Mouse (Mus musculus) embryonic facial prominence, embryonic 10.5 days (tissue): ENCODE data around the gene Esrrg. TPM values are rescaled to one million over a fixed set of nuclear protein-coding genes. Genes with fewer than 3 reads are reported as not detected.

Experiments
- DNase-seq: peaks from one replicate; pipeline ENCODE4 v3.0.0-alpha.2; 2017; ENCODE audit warnings: low spot score
- H3K27ac ChIP-seq: fragments of 300-500 bp; sonication (generic); replicated peaks from 2 replicates; pipeline ENCODE4 v1.5.1; 2016; ENCODE audit warnings: mild to moderate bottlenecking
- H3K27me3 ChIP-seq: fragments of 300-500 bp; sonication (generic); replicated peaks from 2 replicates; pipeline ENCODE4 v1.6.1; 2016; ENCODE audit warnings: low read depth, mild to moderate bottlenecking; ENCODE audit not compliant: poor library complexity, severe bottlenecking
- H3K36me3 ChIP-seq: fragments of 300-500 bp; sonication (generic); replicated peaks from 2 replicates; pipeline ENCODE4 v1.6.1; 2016; ENCODE audit warnings: mild to moderate bottlenecking, moderate library complexity
- H3K4me1 ChIP-seq: fragments of 300-500 bp; sonication (generic); 2 replicates; pipeline ENCODE4 v1.6.1; 2016
- H3K4me3 ChIP-seq: fragments of 300-500 bp; sonication (generic); 2 replicates; pipeline ENCODE4 v1.5.1; 2016; ENCODE audit warnings: mild to moderate bottlenecking, moderate library complexity
- H3K9me3 ChIP-seq: fragments of 300-500 bp; sonication (generic); 2 replicates; pipeline ENCODE4 v1.6.1; 2016; ENCODE audit warnings: mild to moderate bottlenecking
- WGBS: fragments of 180-500 bp; shearing (Covaris S2); methylation state at CpG from one replicate; pipeline ENCODE4 v1.1.7; 2016; 5-methylcytosine and 5-hydroxymethylcytosine counted together
- polyA plus RNA-seq: library from polyadenylated mRNA; unstranded; fragments of >200 nt; fragmentation: Nextera tagmentation; extraction: Ambion mirVana; gene quantifications from 2 replicates; pipeline ENCODE4 v1.2.1, GENCODE M21; 2016

Esrrg gene
- polyA plus RNA-seq, 1 experiment from 2014 or later, result 1.1 TPM

DNA sequence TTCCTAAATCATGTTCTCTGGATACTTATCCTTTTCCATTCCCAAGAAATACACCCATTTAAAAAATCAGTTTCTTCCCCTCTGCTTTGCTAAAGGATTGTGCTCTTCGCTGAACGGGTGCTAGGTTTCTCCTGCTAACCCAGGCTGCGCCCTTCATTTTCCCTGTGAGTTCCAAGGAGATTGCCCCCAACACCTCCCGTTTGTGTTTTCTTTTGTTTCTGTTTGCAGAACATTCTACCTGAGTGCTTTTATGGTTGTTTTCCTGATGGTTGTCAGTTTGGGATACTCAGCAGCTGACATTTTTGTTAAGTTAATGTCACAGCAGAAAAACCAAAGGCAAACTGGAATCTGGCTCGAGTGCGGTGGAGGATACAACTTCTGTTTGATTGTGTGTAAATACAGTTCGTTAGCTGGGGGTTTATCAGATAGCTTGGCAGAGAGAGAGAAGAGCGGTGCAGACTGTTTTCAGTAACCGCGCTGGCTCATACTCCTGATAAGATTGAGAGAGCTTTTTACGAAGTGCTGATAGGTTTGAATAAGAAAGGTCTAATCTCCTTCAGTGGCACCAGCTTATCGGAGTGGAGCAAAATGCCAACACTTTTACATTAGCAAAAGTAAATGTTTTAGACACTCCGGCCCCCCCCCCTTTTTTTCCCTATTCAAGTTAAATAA is 398.4 kb downstream of the Esrrg start:
- no peak overlapping the region for H3K4me3 ChIP-seq
- H3K27ac ChIP-seq, result no peak overlapping the region
- no peaks in the 10 kb centered on the region for H3K4me1 ChIP-seq
- no peaks in the 10 kb centered on the region for H3K36me3 ChIP-seq
- 82% methylated on average over 13 of the region's 13 CpGs for WGBS
- no peaks in the 10 kb centered on the region for H3K9me3 ChIP-seq
- DNase-seq, result no peak
- H3K27me3 ChIP-seq, result no peaks in the 10 kb centered on the region

DNA sequence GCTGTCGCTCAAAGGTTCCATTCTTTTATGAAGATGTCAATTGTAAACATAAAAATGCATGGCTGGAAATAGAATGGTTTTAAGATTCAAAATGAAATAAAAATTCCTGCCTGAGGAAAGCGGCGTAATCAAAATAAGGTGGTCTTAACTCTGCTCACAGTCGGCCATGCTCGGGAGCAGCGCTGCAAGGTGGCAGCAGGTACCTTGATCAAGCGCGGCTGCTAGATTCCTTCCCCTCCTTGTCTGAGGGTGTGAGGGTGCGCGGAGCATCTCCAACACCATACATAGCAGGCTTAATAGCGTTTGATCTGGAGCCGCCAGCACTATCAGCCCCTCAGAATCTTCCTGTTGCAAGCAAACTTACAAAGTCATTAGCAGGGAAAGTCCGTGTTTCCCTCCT is 399.9 kb downstream of the Esrrg start:
- WGBS, result 69% methylated on average over 13 of the region's 13 CpGs
- no peaks in the 10 kb centered on the region for H3K36me3 ChIP-seq
- no peaks in the 10 kb centered on the region for H3K4me1 ChIP-seq
- H3K27ac ChIP-seq, result no peak overlapping the region
- no peaks in the 10 kb centered on the region for H3K9me3 ChIP-seq
- H3K27me3 ChIP-seq, result no peaks in the 10 kb centered on the region
- no peak overlapping the region for H3K4me3 ChIP-seq
- DNase-seq, result no peak

DNA sequence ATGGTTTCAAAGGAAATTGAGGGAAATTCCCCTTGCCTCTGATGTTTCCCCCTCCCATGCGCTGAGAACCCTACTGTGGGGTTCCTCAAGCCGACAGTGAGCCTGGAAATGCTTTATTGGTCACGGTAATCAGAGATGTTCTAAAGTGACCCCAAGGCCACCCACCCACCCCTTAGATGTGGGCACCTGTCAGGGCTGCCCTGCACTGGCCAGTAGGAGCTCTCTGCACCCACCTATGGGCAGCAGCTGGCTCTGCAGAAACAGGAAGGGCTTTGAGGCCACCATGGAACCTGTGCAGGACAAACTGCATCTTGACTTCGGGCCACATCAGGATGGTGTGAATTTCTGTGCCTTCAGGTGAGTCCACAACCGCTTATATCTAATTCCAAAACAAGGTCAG is 401.3 kb downstream of the Esrrg start:
- Histone ChIP-seq H3K36me3 (no peaks in the 10 kb centered on the region), H3K27ac (no peak overlapping the region), H3K9me3 (no peaks in the 10 kb centered on the region), H3K4me1 (no peaks in the 10 kb centered on the region), H3K4me3 (no peak overlapping the region), H3K27me3 (no peaks in the 10 kb centered on the region)
- DNase-seq, result no peak
- 73% methylated on average over 5 of the region's 5 CpGs for WGBS

DNA sequence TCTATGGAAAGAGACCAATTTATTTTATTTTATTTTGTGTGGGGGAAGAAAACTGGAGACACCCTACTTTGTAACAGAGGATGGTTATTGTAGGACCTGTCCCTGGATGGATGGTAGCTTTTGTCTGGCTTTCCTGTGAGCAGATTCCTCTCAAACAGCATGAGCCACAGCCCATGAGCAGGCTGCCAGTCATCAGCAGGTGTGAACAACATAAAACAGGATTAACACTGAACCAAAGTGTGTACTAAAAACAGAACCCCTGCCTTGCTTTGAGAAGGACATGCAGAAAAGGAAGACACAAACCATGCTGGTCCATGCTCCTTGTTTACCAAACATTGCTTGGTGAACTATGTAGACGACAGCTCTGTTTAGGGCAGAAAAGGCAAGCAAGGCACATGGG is 402.3 kb downstream of the Esrrg start:
- DNase-seq, result no peak
- no peaks in the 10 kb centered on the region for H3K9me3 ChIP-seq
- no peak overlapping the region for H3K4me3 ChIP-seq
- no peaks in the 10 kb centered on the region for H3K27me3 ChIP-seq
- no peaks in the 10 kb centered on the region for H3K4me1 ChIP-seq
- 70% methylated on average over 1 of the region's 1 CpGs for WGBS
- no peaks in the 10 kb centered on the region for H3K36me3 ChIP-seq
- H3K27ac ChIP-seq, result no peak overlapping the region

GRCm38 (mm10) chr1:188014411-188014810 is 405.8 kb downstream of the Esrrg start:
- no peak overlapping the region for H3K4me3 ChIP-seq

DNA sequence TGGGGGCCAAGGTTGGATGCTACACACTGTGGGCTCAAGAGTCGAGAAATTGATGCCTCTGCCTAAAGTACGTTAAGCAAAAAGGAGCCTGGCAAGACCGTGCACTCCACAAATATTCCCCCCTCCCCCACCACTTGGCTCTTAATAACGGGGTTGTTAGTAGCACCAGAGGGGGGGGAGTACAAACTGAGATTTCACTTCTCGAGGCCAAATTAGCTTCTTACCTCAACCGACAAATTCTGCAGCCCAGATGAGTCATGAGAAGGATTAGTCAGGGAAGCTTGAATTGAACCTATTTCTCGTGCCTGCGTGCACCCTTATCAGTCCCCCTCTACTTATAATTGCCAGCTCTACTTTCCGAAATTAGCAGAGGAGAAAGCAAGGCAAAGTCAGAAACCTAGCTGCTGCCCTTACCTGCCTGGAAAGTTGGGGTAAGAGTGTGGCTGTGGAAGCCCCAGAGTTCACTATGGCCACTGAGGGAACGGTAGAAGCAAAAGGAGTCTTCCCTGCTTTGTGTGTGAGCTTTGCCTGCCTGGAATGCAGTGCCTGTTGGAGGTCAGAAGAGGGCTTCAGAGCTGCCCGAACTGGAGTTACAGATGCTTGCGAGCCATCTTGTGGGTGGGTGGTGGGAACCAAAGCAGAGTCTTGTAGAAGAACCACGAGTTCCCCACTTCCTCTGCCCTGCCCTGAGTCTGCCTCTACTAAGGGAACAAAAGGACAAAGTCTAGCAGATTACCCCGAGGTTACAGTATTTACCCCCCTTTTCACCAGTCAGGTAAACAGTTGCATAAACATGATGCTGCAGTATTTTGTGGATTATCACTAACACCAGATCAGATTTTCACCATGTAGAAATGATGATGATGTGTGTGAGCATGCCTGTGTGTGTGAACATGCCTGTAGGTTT is 409.6 kb downstream of the Esrrg start:
- Histone ChIP-seq H3K36me3 (no peaks in the 10 kb centered on the region), H3K4me1 (no peaks in the 10 kb centered on the region), H3K4me3 (no peak overlapping the region), H3K9me3 (no peaks in the 10 kb centered on the region), H3K27ac (no peak overlapping the region), H3K27me3 (no peaks in the 10 kb centered on the region)
- 61% methylated on average over 14 of the region's 14 CpGs for WGBS
- no peak for DNase-seq

More at GRCm38 (mm10) chr1:188014411-188014810, 405.8 kb downstream of the Esrrg start:
- H3K4me1 ChIP-seq, result no peaks in the 10 kb centered on the region
- DNase-seq, result no peak
- H3K9me3 ChIP-seq, result no peaks in the 10 kb centered on the region
- no peaks in the 10 kb centered on the region for H3K36me3 ChIP-seq
- no peak overlapping the region for H3K27ac ChIP-seq
- WGBS, result 85% methylated on average over 4 of the region's 4 CpGs
- H3K27me3 ChIP-seq, result no peaks in the 10 kb centered on the region

- Histone ChIP-seq H3K4me1 (peaks cover 4% of the 10 kb centered on the region; the same call in 1 of the 2 replicates), H3K9me3 (no peaks in the 10 kb centered on the region), H3K27ac (no peak overlapping the region), H3K27me3 (no peaks in the 10 kb centered on the region), H3K4me3 (no peak overlapping the region), H3K36me3 (no peaks in the 10 kb centered on the region)
- no peak for DNase-seq
- 67% methylated on average over 8 of the region's 8 CpGs for WGBS
Measured at GRCm38 (mm10) chr1:188029205-188029604, 420.6 kb downstream of the Esrrg start.

GRCm38 (mm10) chr1:188030116-188030515 is 421.5 kb downstream of the Esrrg start:
- Histone ChIP-seq H3K27me3 (no peaks in the 10 kb centered on the region), H3K4me1 (peaks cover 4% of the 10 kb centered on the region; the same call in 1 of the 2 replicates), H3K4me3 (no peak overlapping the region), H3K27ac (no peak overlapping the region), H3K9me3 (no peaks in the 10 kb centered on the region), H3K36me3 (no peaks in the 10 kb centered on the region)
- 46% methylated on average over 10 of the region's 10 CpGs for WGBS
- DNase-seq, result no peak

DNA sequence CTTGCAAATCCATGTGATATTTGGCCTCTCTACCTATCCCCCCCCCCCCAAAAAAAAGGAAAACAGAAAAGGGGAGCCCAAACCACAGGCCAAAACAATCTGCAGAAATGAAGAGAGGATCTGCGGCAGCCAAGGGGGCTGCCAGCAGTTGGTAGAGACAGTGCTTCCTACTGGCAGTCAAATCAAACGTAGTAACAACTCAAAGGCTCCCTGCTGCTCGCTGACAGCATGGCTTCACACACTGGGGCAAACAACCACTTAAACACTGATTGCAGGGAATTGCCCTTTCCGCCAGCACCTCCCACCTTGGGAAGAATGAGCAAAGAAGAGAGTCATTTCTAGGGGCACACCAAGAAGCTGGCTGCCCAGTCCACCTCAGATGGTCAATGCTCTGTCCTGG is 422.7 kb downstream of the Esrrg start:
- no peak for DNase-seq
- Histone ChIP-seq H3K27ac (no peak overlapping the region), H3K27me3 (no peaks in the 10 kb centered on the region), H3K9me3 (no peaks in the 10 kb centered on the region), H3K4me3 (no peak overlapping the region), H3K4me1 (peaks cover 4% of the 10 kb centered on the region; the same call in 1 of the 2 replicates), H3K36me3 (no peaks in the 10 kb centered on the region)
- 18% methylated on average over 4 of the region's 4 CpGs for WGBS

GRCm38 (mm10) chr1:188035957-188036356 is 427.4 kb downstream of the Esrrg start:
- Histone ChIP-seq H3K27ac (no peak overlapping the region), H3K36me3 (no peaks in the 10 kb centered on the region), H3K4me1 (peaks cover 4% of the 10 kb centered on the region; the same call in 1 of the 2 replicates), H3K27me3 (no peaks in the 10 kb centered on the region), H3K9me3 (no peaks in the 10 kb centered on the region), H3K4me3 (no peak overlapping the region)
- DNase-seq, result no peak
- 60% methylated on average over 8 of the region's 8 CpGs for WGBS

- H3K27me3 ChIP-seq, result no peaks in the 10 kb centered on the region
- DNase-seq, result no peak
- WGBS, result 81% methylated on average over 6 of the region's 6 CpGs
- H3K27ac ChIP-seq, result no peak overlapping the region
- H3K9me3 ChIP-seq, result no peaks in the 10 kb centered on the region
- H3K4me3 ChIP-seq, result no peak overlapping the region
- no peaks in the 10 kb centered on the region for H3K36me3 ChIP-seq
- H3K4me1 ChIP-seq, result 0 out of 2 replicates have a peak, but pooled peaks cover 5% of the 10 kb centered on the region
Measured at GRCm38 (mm10) chr1:188046691-188047121, 438.1 kb downstream of the Esrrg start.

DNA sequence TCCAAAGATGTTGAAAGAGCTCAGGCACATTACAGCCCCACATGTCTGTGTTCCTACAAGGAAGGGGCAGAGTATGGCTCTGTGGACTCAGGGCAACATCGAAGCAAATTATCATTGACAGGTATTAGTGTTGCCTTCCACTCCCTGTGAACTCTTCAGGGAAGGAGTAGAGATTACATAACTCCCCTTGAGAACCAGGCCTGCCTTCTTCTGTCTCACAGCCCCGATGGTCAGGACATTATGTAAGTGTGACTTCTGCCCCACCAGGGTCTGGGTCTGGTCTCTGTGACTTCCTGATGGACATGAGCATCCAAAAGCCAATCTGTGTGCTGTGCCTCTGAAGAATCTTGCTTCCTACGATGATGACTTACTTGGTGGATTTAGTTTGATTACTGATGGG is 438.6 kb downstream of the Esrrg start:
- no peak for DNase-seq
- H3K4me3 ChIP-seq, result no peak overlapping the region
- no peaks in the 10 kb centered on the region for H3K27me3 ChIP-seq
- no peak overlapping the region for H3K27ac ChIP-seq
- WGBS, result 78% methylated on average over 3 of the region's 3 CpGs
- no peaks in the 10 kb centered on the region for H3K36me3 ChIP-seq
- H3K9me3 ChIP-seq, result no peaks in the 10 kb centered on the region
- 0 out of 2 replicates have a peak, but pooled peaks cover 5% of the 10 kb centered on the region for H3K4me1 ChIP-seq

GRCm38 (mm10) chr1:188055888-188056287 is 447.3 kb downstream of the Esrrg start:
- H3K4me3 ChIP-seq, result no peak overlapping the region
- no peaks in the 10 kb centered on the region for H3K36me3 ChIP-seq
- DNase-seq, result no peak
- H3K27me3 ChIP-seq, result no peaks in the 10 kb centered on the region
- H3K27ac ChIP-seq, result no peak overlapping the region
- 0 out of 2 replicates have a peak, but pooled peaks cover 2% of the 10 kb centered on the region for H3K4me1 ChIP-seq
- WGBS, result 61% methylated on average over 3 of the region's 3 CpGs
- H3K9me3 ChIP-seq, result no peaks in the 10 kb centered on the region
